Mouse (Mus musculus) hindbrain, embryonic 16.5 days (tissue): ENCODE data around the gene Gal3st2b. TPM values are rescaled to one million over a fixed set of nuclear protein-coding genes. Genes with fewer than 3 reads are reported as not detected.
"Not testable (repeated sequence)": the region's sequence is repeated elsewhere in the genome, so short reads cannot be mapped to it uniquely, and the experiment has no call there.

Experiments
- ATAC-seq: fragments of 200-750 bp; cut with Nextera tagmentation; 2 replicates; pipeline ENCODE4 v1.8.0; 2017; ENCODE audit warnings: moderate TSS enrichment, moderate library complexity
- H3K27ac ChIP-seq: fragments of 300-500 bp; sonication (generic); 2 replicates; pipeline ENCODE4 v1.5.1; 2014; ENCODE audit warnings: low read depth, mild to moderate bottlenecking, control low read depth, low read length, moderate library complexity
- H3K27me3 ChIP-seq: fragments of 300-500 bp; sonication (generic); replicated peaks from 2 replicates; pipeline ENCODE4 v1.6.1; 2014; ENCODE audit warnings: low read length; ENCODE audit not compliant: control insufficient read depth, insufficient read depth
- H3K36me3 ChIP-seq: fragments of 300-500 bp; sonication (generic); 2 replicates; pipeline ENCODE4 v1.6.1; 2014; ENCODE audit warnings: mild to moderate bottlenecking, low read length, moderate library complexity, mixed read lengths; ENCODE audit not compliant: control insufficient read depth, insufficient read depth
- H3K4me1 ChIP-seq: fragments of 300-500 bp; sonication (generic); 2 replicates; pipeline ENCODE4 v1.6.1; 2014; ENCODE audit warnings: low read depth, low read length; ENCODE audit not compliant: control insufficient read depth, insufficient read depth
- H3K4me2 ChIP-seq: fragments of 300-500 bp; sonication (generic); 2 replicates; pipeline ENCODE4 v1.6.1; 2014; ENCODE audit warnings: mild to moderate bottlenecking, low read length, control low read depth, moderate library complexity
- H3K4me3 ChIP-seq: fragments of 300-500 bp; sonication (generic); 2 replicates; pipeline ENCODE4 v1.5.1; 2014; ENCODE audit warnings: mild to moderate bottlenecking, low read length, control low read depth, moderate library complexity
- H3K9ac ChIP-seq: fragments of 300-500 bp; sonication (generic); 2 replicates; pipeline ENCODE4 v1.6.1; 2014; ENCODE audit warnings: low read depth, mild to moderate bottlenecking, control low read depth, low read length, moderate library complexity
- H3K9me3 ChIP-seq: fragments of 300-500 bp; sonication (generic); 2 replicates; pipeline ENCODE4 v1.6.1; 2014; ENCODE audit warnings: mild to moderate bottlenecking, low read length, moderate library complexity; ENCODE audit not compliant: control insufficient read depth
- WGBS: fragments of 180-500 bp; shearing (Covaris S2); extraction: QIAGEN DNeasy Blood & Tissue Kit; methylation state at CpG from one replicate; pipeline ENCODE4 v1.1.7; 2014; 5-methylcytosine and 5-hydroxymethylcytosine counted together
- polyA plus RNA-seq: library from polyadenylated mRNA; unstranded; fragments of >200 nt; fragmentation: Nextera tagmentation; extraction: Ambion mirVana; gene quantifications from 2 replicates; pipeline ENCODE4 v1.2.1, GENCODE M21; 2015

The Gal3st2b gene
- polyA plus RNA-seq, 1 experiment from 2014 or later, result 0.08 TPM

GRCm38 (mm10) chr1:93917160-93917559 lies 951 bp upstream of the Gal3st2b start:
- H3K4me2 ChIP-seq, H3K36me3 ChIP-seq, ATAC-seq, H3K27me3 ChIP-seq, H3K9me3 ChIP-seq, H3K9ac ChIP-seq, H3K4me3 ChIP-seq, H3K27ac ChIP-seq, H3K4me1 ChIP-seq: not testable (repeated sequence)
- WGBS, result 86% methylated on average over 3 of the region's 3 CpGs

- H3K4me1 ChIP-seq, ATAC-seq, H3K9ac ChIP-seq, H3K36me3 ChIP-seq, H3K27ac ChIP-seq, H3K4me3 ChIP-seq, H3K4me2 ChIP-seq, H3K27me3 ChIP-seq, H3K9me3 ChIP-seq: not testable (repeated sequence)
- 90% methylated on average over 1 of the region's 1 CpGs for WGBS
Observed at GRCm38 (mm10) chr1:93918775-93919174, 664 bp downstream of the Gal3st2b start.

GRCm38 (mm10) chr1:93919321-93919720 lies 1.2 kb downstream of the Gal3st2b start:
- not testable (repeated sequence) for H3K4me3 ChIP-seq, H3K9ac ChIP-seq, H3K27ac ChIP-seq, H3K4me1 ChIP-seq, H3K36me3 ChIP-seq, H3K27me3 ChIP-seq, H3K9me3 ChIP-seq, H3K4me2 ChIP-seq, ATAC-seq
- WGBS, result 85% methylated on average over 3 of the region's 3 CpGs

- not testable (repeated sequence) for H3K9ac ChIP-seq, H3K4me3 ChIP-seq, H3K36me3 ChIP-seq, ATAC-seq, H3K4me2 ChIP-seq, H3K27me3 ChIP-seq, H3K27ac ChIP-seq, H3K9me3 ChIP-seq, H3K4me1 ChIP-seq
- WGBS, result 85% methylated on average over 3 of the region's 3 CpGs
Observed at GRCm38 (mm10) chr1:93922609-93923008, 4.5 kb downstream of the Gal3st2b start.

GRCm38 (mm10) chr1:93923098-93923497 lies 5.0 kb downstream of the Gal3st2b start:
- H3K4me3 ChIP-seq, H3K36me3 ChIP-seq, H3K4me2 ChIP-seq, ATAC-seq, H3K9me3 ChIP-seq, H3K9ac ChIP-seq, H3K4me1 ChIP-seq, H3K27me3 ChIP-seq, H3K27ac ChIP-seq: not testable (repeated sequence)
- WGBS, result 68% methylated on average over 2 of the region's 2 CpGs

- not testable (repeated sequence) for H3K36me3 ChIP-seq, H3K27me3 ChIP-seq, ATAC-seq, H3K4me1 ChIP-seq, H3K4me2 ChIP-seq, H3K4me3 ChIP-seq, H3K9ac ChIP-seq, H3K9me3 ChIP-seq, H3K27ac ChIP-seq
- WGBS, result 89% methylated on average over 1 of the region's 1 CpGs
Observed at GRCm38 (mm10) chr1:93935378-93935777, 17.3 kb downstream of the Gal3st2b start.

- H3K27me3 ChIP-seq, H3K9me3 ChIP-seq, H3K4me3 ChIP-seq, H3K36me3 ChIP-seq, H3K4me1 ChIP-seq, H3K9ac ChIP-seq, H3K27ac ChIP-seq, H3K4me2 ChIP-seq, ATAC-seq: not testable (repeated sequence)
- WGBS, result 80% methylated on average over 1 of the region's 1 CpGs
Observed at GRCm38 (mm10) chr1:93937807-93938206, 19.7 kb downstream of the Gal3st2b start.

GRCm38 (mm10) chr1:93938415-93938814 lies 20.3 kb downstream of the Gal3st2b start:
- not testable (repeated sequence) for H3K9me3 ChIP-seq, H3K36me3 ChIP-seq, H3K4me3 ChIP-seq, ATAC-seq, H3K27ac ChIP-seq, H3K27me3 ChIP-seq, H3K4me2 ChIP-seq, H3K9ac ChIP-seq, H3K4me1 ChIP-seq
- WGBS, result 86% methylated on average over 6 of the region's 7 CpGs

GRCm38 (mm10) chr1:93949087-93949486 lies 31.0 kb downstream of the Gal3st2b start:
- not testable (repeated sequence) for H3K4me1 ChIP-seq, H3K36me3 ChIP-seq, H3K27me3 ChIP-seq, H3K4me2 ChIP-seq, H3K4me3 ChIP-seq, ATAC-seq, H3K27ac ChIP-seq, H3K9me3 ChIP-seq, H3K9ac ChIP-seq
- no CpG with 5 or more reads among the region's 11 CpGs for WGBS

- H3K4me1 ChIP-seq, H3K4me2 ChIP-seq, H3K27ac ChIP-seq, H3K9ac ChIP-seq, ATAC-seq, H3K36me3 ChIP-seq, H3K4me3 ChIP-seq, H3K27me3 ChIP-seq, H3K9me3 ChIP-seq: not testable (repeated sequence)
- no CpG with 5 or more reads among the region's 1 CpGs for WGBS
Observed at GRCm38 (mm10) chr1:93966489-93966888, 48.4 kb downstream of the Gal3st2b start.
